Mouse (Mus musculus): Measurements from ENCODE around the gene Hspe1. TPM values are rescaled to one million over a fixed set of nuclear protein-coding genes. Genes with fewer than 3 reads are reported as not detected.

Hspe1 gene
- polyA plus RNA-seq, 1 experiment, result 170 TPM

GRCm38 (mm10) chr1:55134301-55134700 lies 46.4 kb downstream of the Hspe1 start:
- no peak for DNase-seq (ENCODE audit: low spot score)

GRCm38 (mm10) chr1:55135846-55136245 lies 47.9 kb downstream of the Hspe1 start:
- no peak for DNase-seq (ENCODE audit: low spot score)

Other genes starting within 250 kb of the Hspe1 start
- gene Ankrd44, start 161.7 kb upstream of the Hspe1 start, polyA plus RNA-seq (2012; rRNA removed), result 28.1 and 30.7 TPM in 2 replicates
- 156 and 180 TPM in 2 replicates for gene Sf3b1, start 60.7 kb upstream of the Hspe1 start, polyA plus RNA-seq (2012; rRNA removed)
- 63.1 and 78.4 TPM in 2 replicates for gene Coq10b, start 35.4 kb upstream of the Hspe1 start, polyA plus RNA-seq (2012; rRNA removed)
- 81.3 and 84.3 TPM in 2 replicates for gene Hspd1, start 111 bp downstream of the Hspe1 start, polyA plus RNA-seq (2012; rRNA removed)
- gene Mob4, start 43.1 kb downstream of the Hspe1 start, polyA plus RNA-seq (2012; rRNA removed), result 47.7 and 50.7 TPM in 2 replicates
- 7.1 and 8.7 TPM in 2 replicates for gene Rftn2, start 138.7 kb downstream of the Hspe1 start, polyA plus RNA-seq (2012; rRNA removed)
- 1.6 and 1.9 TPM in 2 replicates for gene Mars2, start 149.0 kb downstream of the Hspe1 start, polyA plus RNA-seq (2012; rRNA removed)

Data from urinary bladder, adult 2 months (tissue).